Mouse (Mus musculus) MEL (cell line): ENCODE measurements around the gene Plk3. TPM values are rescaled to one million over a fixed set of nuclear protein-coding genes. Genes with fewer than 3 reads are reported as not detected.
A peak's percentile ranks its signal among the peaks of the same experiment; 100 is the strongest.

Source experiments
- DNase-seq: peaks from one replicate; pipeline ENCODE4 v3.0.0; 2011; ENCODE audit warnings: low read depth, low spot score
- H3K27ac ChIP-seq: 2 replicates; pipeline ENCODE4 v1.5.1; 2012; ENCODE audit warnings: low read depth, mild to moderate bottlenecking, control low read depth, low read length, moderate library complexity; ENCODE audit not compliant: control insufficient read depth
- H3K27me3 ChIP-seq, 2 experiments: fragments of 150-350 bp in 1 of 2; sonication (generic) in 1 of 2; 2 replicates each; pipeline ENCODE4 v1.6.1; 2012; ENCODE audit warnings: low read length in 2 of 2, mild to moderate bottlenecking in 2 of 2, improper control_type of control experiment in 1 of 2, moderate library complexity in 1 of 2; ENCODE audit not compliant: insufficient read depth in 2 of 2, control insufficient read depth in 1 of 2
- H3K36me3 ChIP-seq, 2 experiments: 2 replicates each; pipeline ENCODE4 v1.6.1; 2012 to 2014; ENCODE audit warnings: low read length in 2 of 2, improper control_type of control experiment in 1 of 2, inconsistent platforms in 1 of 2, mild to moderate bottlenecking in 1 of 2; ENCODE audit not compliant: insufficient read depth in 2 of 2, control insufficient read depth in 1 of 2
- H3K4me1 ChIP-seq, 2 experiments: fragments of 150-350 bp in 1 of 2; sonication (generic) in 1 of 2; 2 replicates each; pipeline ENCODE4 v1.6.1; 2012; ENCODE audit warnings: low read length in 2 of 2, improper control_type of control experiment in 1 of 2, mild to moderate bottlenecking in 1 of 2; ENCODE audit not compliant: insufficient read depth in 2 of 2, control insufficient read depth in 1 of 2
- H3K4me3 ChIP-seq, 2 experiments: fragments of 150-350 bp in 1 of 2; sonication (generic) in 1 of 2; 2 replicates each; pipeline ENCODE4 v1.5.1; 2012; ENCODE audit warnings: low read depth in 2 of 2, low read length in 2 of 2, mild to moderate bottlenecking in 2 of 2, moderate library complexity in 2 of 2, control low read depth in 1 of 2, improper control_type of control experiment in 1 of 2; ENCODE audit not compliant: control insufficient read depth in 1 of 2, insufficient read depth in 1 of 2
- H3K79me2 ChIP-seq: 2 replicates; pipeline ENCODE4 v1.6.1; 2012; ENCODE audit warnings: mild to moderate bottlenecking, low read length, moderate library complexity; ENCODE audit not compliant: control insufficient read depth, poor library complexity, insufficient read depth
- H3K9ac ChIP-seq: 2 replicates; pipeline ENCODE4 v1.6.1; 2012; ENCODE audit warnings: low read depth, mild to moderate bottlenecking, control low read depth, low read length, moderate library complexity; ENCODE audit not compliant: control insufficient read depth, poor library complexity, severe bottlenecking
- H3K9me3 ChIP-seq: fragments of 150-350 bp; sonication (generic); replicated peaks from 2 replicates; pipeline ENCODE4 v1.6.1; 2012; ENCODE audit warnings: mild to moderate bottlenecking, low read length, improper control_type of control experiment, moderate library complexity; ENCODE audit not compliant: insufficient read depth
- CHD1 ChIP-seq: IDR thresholded peaks from 2 replicates; pipeline ENCODE4 v1.6.1; 2012; ENCODE audit warnings: low read depth, mild to moderate bottlenecking, inconsistent platforms, low read length, improper control_type of control experiment
- CHD2 ChIP-seq: IDR thresholded peaks from 2 replicates; pipeline ENCODE4 v1.6.1; 2011; ENCODE audit warnings: low read length, improper control_type of control experiment
- CTCF ChIP-seq, 3 experiments: IDR thresholded peaks in 2 of 3; conservative IDR thresholded peaks in 1 of 3; 2 replicates each; pipeline ENCODE4 v1.5.1; 2011 to 2012; ENCODE audit warnings: low read length in 3 of 3, low read depth in 2 of 3, mild to moderate bottlenecking in 2 of 3, improper control_type of control experiment in 1 of 3, inconsistent platforms in 1 of 3, mixed read lengths in 1 of 3, moderate library complexity in 1 of 3; ENCODE audit not compliant: control insufficient read depth in 1 of 3, insufficient read depth in 1 of 3, poor library complexity in 1 of 3, severe bottlenecking in 1 of 3
- E2F4 ChIP-seq: IDR thresholded peaks from 2 replicates; pipeline ENCODE4 v1.6.1; 2011; ENCODE audit warnings: low read depth, low read length, improper control_type of control experiment, borderline replicate concordance
- GATA1 ChIP-seq: IDR thresholded peaks from 2 replicates; pipeline ENCODE4 v1.6.1; 2011; ENCODE audit warnings: low read depth, low read length, improper control_type of control experiment
- MAFK ChIP-seq: IDR thresholded peaks from 2 replicates; pipeline ENCODE4 v1.6.1; 2011; ENCODE audit warnings: low read depth, mild to moderate bottlenecking, low read length, improper control_type of control experiment, borderline replicate concordance
- MAZ ChIP-seq: IDR thresholded peaks from 2 replicates; pipeline ENCODE4 v1.6.1; 2012; ENCODE audit warnings: low read depth, mild to moderate bottlenecking, inconsistent platforms, low read length, improper control_type of control experiment
- MYB ChIP-seq: IDR thresholded peaks from 2 replicates; pipeline ENCODE4 v1.6.1; 2011; ENCODE audit warnings: mild to moderate bottlenecking, low read depth, low read length, improper control_type of control experiment
- MYC ChIP-seq: IDR thresholded peaks from 2 replicates; pipeline ENCODE4 v1.6.1; 2011; ENCODE audit warnings: low read depth, mild to moderate bottlenecking, low read length, improper control_type of control experiment, moderate library complexity
- NELFE ChIP-seq: IDR thresholded peaks from 2 replicates; pipeline ENCODE4 v1.6.1; 2011; ENCODE audit warnings: low read depth, low read length, improper control_type of control experiment
- POLR2A ChIP-seq, 2 experiments: IDR thresholded peaks; 2 replicates each; pipeline ENCODE4 v1.6.1; 2011 to 2012; ENCODE audit warnings: low read length in 2 of 2, mild to moderate bottlenecking in 2 of 2, control low read depth in 1 of 2, improper control_type of control experiment in 1 of 2, low read depth in 1 of 2, moderate library complexity in 1 of 2; ENCODE audit not compliant: control insufficient read depth in 1 of 2, insufficient read depth in 1 of 2, poor library complexity in 1 of 2
- POLR2AphosphoS2 ChIP-seq: IDR thresholded peaks from 2 replicates; pipeline ENCODE4 v1.6.1; 2011; ENCODE audit warnings: low read length, improper control_type of control experiment
- RAD21 ChIP-seq: IDR thresholded peaks from 2 replicates; pipeline ENCODE4 v1.6.1; 2011; ENCODE audit warnings: mild to moderate bottlenecking, low read depth, low read length, improper control_type of control experiment
- RCOR1 ChIP-seq: IDR thresholded peaks from 2 replicates; pipeline ENCODE4 v1.6.1; 2012; ENCODE audit warnings: low read depth, mild to moderate bottlenecking, inconsistent platforms, low read length, improper control_type of control experiment
- SMC3 ChIP-seq: IDR thresholded peaks from 2 replicates; pipeline ENCODE4 v1.6.1; 2011; ENCODE audit warnings: low read depth, low read length, improper control_type of control experiment
- TBP ChIP-seq: IDR thresholded peaks from 2 replicates; pipeline ENCODE4 v1.8.0; 2011; ENCODE audit warnings: low read depth, low read length, improper control_type of control experiment
- USF1 ChIP-seq: IDR thresholded peaks from 2 replicates; pipeline ENCODE4 v1.6.1; 2014; ENCODE audit warnings: low read depth, mild to moderate bottlenecking, inconsistent platforms, low read length, improper control_type of control experiment, moderate library complexity
- ZKSCAN1 ChIP-seq: IDR thresholded peaks from 2 replicates; pipeline ENCODE4 v1.6.1; 2012; ENCODE audit warnings: low read depth, mild to moderate bottlenecking, inconsistent platforms, low read length, improper control_type of control experiment, moderate library complexity
- ZMIZ1 ChIP-seq: IDR thresholded peaks from 2 replicates; pipeline ENCODE4 v1.6.1; 2012; ENCODE audit warnings: low read depth, mild to moderate bottlenecking, inconsistent platforms, low read length, improper control_type of control experiment, moderate library complexity
- polyA plus RNA-seq, 2 experiments: library from polyadenylated mRNA; stranded (reverse) in 1 of 2; unstranded in 1 of 2; fragments of >175 nt in 1 of 2; fragments of >200 nt in 1 of 2; gene quantifications; 2 replicates each; pipeline versions ENCODE4 v1.2.1 to v1.2.4; 2012; ENCODE audit warnings: low replicate concordance in 2 of 2, low read depth in 1 of 2; ENCODE audit not compliant: insufficient read length in 2 of 2, insufficient read depth in 1 of 2, missing spikeins in 1 of 2
- total RNA-seq: library from RNA; depleted of rRNA; stranded (reverse); fragments of 300-350 nt; gene quantifications from 2 replicates; pipeline ENCODE4 v1.2.3, GENCODE M21; 2012

The Plk3 gene
- total and polyA plus RNA-seq, 3 experiments: 5.3 to 13.8 TPM; not detected in 1

DNA sequence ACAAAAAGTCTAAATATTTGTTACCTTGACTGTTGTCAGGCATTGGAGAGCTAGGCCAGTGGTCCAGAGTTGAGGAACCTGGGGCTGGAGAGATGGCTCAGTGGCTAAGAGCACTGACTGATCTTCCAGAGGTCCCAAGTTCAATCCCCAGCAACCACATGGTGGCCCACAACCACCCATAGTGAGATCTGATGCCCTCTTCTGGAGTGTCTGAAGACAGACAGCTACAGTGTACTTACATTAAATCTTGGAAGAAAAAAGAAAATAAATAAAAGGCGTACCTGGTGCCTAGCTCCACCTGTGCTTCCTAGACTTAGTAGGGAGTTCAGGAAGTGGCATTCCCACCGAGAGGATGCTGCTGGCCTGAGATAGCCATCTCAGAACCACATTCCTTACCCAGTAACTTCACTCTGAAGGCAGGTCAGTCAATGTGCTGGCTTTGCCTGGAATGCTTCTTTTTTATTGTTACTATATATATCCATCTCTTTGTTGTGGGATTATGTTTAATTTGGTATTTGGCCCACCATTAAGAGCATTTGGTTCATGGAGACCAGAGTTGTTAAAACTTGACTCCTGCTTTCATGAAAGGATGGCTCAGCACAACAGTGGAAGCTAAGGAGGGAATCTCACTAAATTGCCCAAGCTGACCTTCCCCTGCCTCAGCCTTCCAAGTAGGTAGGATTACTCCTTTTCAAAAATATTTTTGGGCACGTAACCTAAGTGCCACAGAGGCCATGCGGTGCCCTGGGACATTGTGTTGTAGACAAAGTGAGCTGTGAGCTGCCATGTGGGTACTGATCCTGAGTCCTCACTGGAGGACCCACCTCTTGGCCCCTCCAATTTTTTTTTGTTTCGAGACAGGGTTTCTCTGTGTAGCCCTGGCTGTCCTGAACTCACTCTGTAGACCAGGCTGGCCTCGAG lies 15.8 kb upstream of the Plk3 start:
- Histone ChIP-seq H3K79me2 (peaks cover 25% of the 10 kb centered on the region), H3K4me1 (peaks cover 0 to 18% of the 10 kb centered on the region in 2 experiments; a peak in 2 of 4 replicates), H3K4me3 (no peak overlapping the region), H3K36me3 (peaks cover 16 to 17% of the 10 kb centered on the region in 2 experiments), H3K9me3 (no peaks in the 10 kb centered on the region), H3K9ac (no peak overlapping the region), H3K27ac (peak overlapping the region; percentile 15; the same call in 1 of the 2 replicates), H3K27me3 (no peaks in the 10 kb centered on the region)
- DNase-seq: peak; percentile 68
- TF ChIP-seq POLR2A (IDR thresholded peaks at IDR 0.05; ENCODE audit: control insufficient read depth in 1 of 2, insufficient read depth in 1 of 2, low read depth in 1 of 2, low read length in 2 of 2, poor library complexity in 1 of 2) (peak in 1 of 2 experiments; percentile 55; a peak in 2 of 4 replicates), POLR2AphosphoS2 (peak; percentile 95), SMC3 (peak; percentile 1; the same call in 1 of the 2 replicates), E2F4 (no peak), MYC (0 out of 2 replicates have a peak, but pooled peaks have one; percentile 21), ZMIZ1 (peak; percentile 49; the same call in 1 of the 2 replicates), MYB (peak; percentile 17), CTCF (IDR thresholded peaks at IDR 0.05 in 2 of 3, conservative IDR thresholded peaks at IDR 0.05 in 1 of 3; ENCODE audit: control insufficient read depth in 1 of 3, insufficient read depth in 1 of 3, low read depth in 2 of 3, low read length in 3 of 3, poor library complexity in 1 of 3, severe bottlenecking in 1 of 3) (peak in 2 of 3 experiments; percentile 8 to 17; a peak in 1 of 6 replicates), RCOR1 (no peak), CHD2 (0 out of 2 replicates have a peak, but pooled peaks have one; percentile 7), TBP (peak; percentile 59), GATA1 (no peak)

DNA sequence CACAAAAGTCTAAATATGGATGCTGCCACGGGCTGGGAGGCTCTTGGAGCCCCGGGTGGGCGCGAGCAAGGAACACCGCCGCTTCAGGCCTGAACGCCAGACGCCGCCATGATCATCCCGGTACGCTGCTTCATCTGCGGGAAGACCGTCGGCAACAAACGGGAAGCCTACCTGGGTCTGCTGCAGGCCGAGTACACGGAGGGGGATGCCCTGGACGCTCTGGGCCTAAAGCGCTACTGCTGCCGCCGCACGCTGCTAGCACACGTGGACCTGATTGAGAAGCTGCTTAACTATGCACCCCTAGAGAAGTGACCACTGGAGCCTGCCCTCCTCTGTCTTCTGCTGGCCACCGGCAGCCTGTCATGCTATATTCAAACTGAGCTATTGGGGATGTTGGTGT lies 15.1 kb upstream of the Plk3 start:
- Histone ChIP-seq H3K4me3 (no peak overlapping the region), H3K9me3 (no peaks in the 10 kb centered on the region), H3K4me1 (peaks cover 0 to 18% of the 10 kb centered on the region in 2 experiments; a peak in 2 of 4 replicates), H3K27me3 (no peaks in the 10 kb centered on the region), H3K27ac (no peak overlapping the region), H3K79me2 (peaks cover 19% of the 10 kb centered on the region), H3K36me3 (peaks cover 15 to 16% of the 10 kb centered on the region in 2 experiments), H3K9ac (no peak overlapping the region)
- DNase-seq: no peak
- no peak for TF ChIP-seq NELFE
- 0 out of 4 replicates have a peak, but pooled peaks of 1 of the 2 experiments have one; percentile 12 for TF ChIP-seq POLR2A (IDR thresholded peaks at IDR 0.05; ENCODE audit: control insufficient read depth in 1 of 2, insufficient read depth in 1 of 2, low read depth in 1 of 2, low read length in 2 of 2, poor library complexity in 1 of 2)
- TF ChIP-seq MAFK: no peak
- TF ChIP-seq SMC3: no peak
- TF ChIP-seq USF1: no peak
- no peak for TF ChIP-seq CHD1
- no peak for TF ChIP-seq RAD21
- TF ChIP-seq MAZ: no peak
- TF ChIP-seq ZKSCAN1: no peak
